Mouse (Mus musculus) liver, embryonic 13.5 days (tissue): ENCODE data around the gene Oxtr. TPM values are rescaled to one million over a fixed set of nuclear protein-coding genes. Genes with fewer than 3 reads are reported as not detected.
A peak's percentile ranks its signal among the peaks of the same experiment; 100 is the strongest.

Experiments
- ATAC-seq: fragments of 200-750 bp; cut with Nextera tagmentation; 2 replicates; pipeline ENCODE4 v1.8.0; 2017; ENCODE audit warnings: low read depth, mild to moderate bottlenecking, moderate number of reproducible peaks, moderate library complexity
- DNase-seq: peaks from one replicate; pipeline ENCODE4 v3.0.0; 2022
- H3K27ac ChIP-seq: fragments of 300-500 bp; sonication (generic); 2 replicates; pipeline ENCODE4 v1.5.1; 2015; ENCODE audit warnings: moderate library complexity, mild to moderate bottlenecking, inconsistent platforms
- H3K27me3 ChIP-seq: fragments of 300-500 bp; sonication (generic); 2 replicates; pipeline ENCODE4 v1.6.1; 2015; ENCODE audit warnings: mild to moderate bottlenecking, inconsistent platforms
- H3K36me3 ChIP-seq: fragments of 300-500 bp; sonication (generic); 2 replicates; pipeline ENCODE4 v1.6.1; 2015; ENCODE audit warnings: mild to moderate bottlenecking, inconsistent platforms
- H3K4me1 ChIP-seq: fragments of 300-500 bp; sonication (generic); replicated peaks from 2 replicates; pipeline ENCODE4 v1.6.1; 2015; ENCODE audit warnings: inconsistent platforms
- H3K4me2 ChIP-seq: fragments of 300-500 bp; sonication (generic); 2 replicates; pipeline ENCODE4 v1.6.1; 2015; ENCODE audit warnings: inconsistent platforms, mild to moderate bottlenecking, moderate library complexity
- H3K4me3 ChIP-seq: fragments of 300-500 bp; sonication (generic); replicated peaks from 2 replicates; pipeline ENCODE4 v1.5.1; 2015; ENCODE audit warnings: mild to moderate bottlenecking, inconsistent platforms
- H3K9ac ChIP-seq: fragments of 300-500 bp; sonication (generic); 2 replicates; pipeline ENCODE4 v1.6.1; 2015; ENCODE audit warnings: mild to moderate bottlenecking, inconsistent platforms
- H3K9me3 ChIP-seq: fragments of 300-500 bp; sonication (generic); replicated peaks from 2 replicates; pipeline ENCODE4 v1.6.1; 2016; ENCODE audit warnings: inconsistent platforms
- WGBS: fragments of 180-500 bp; shearing (Covaris S2); methylation state at CpG from one replicate; pipeline ENCODE4 v1.1.7; 2015; ENCODE audit not compliant: insufficient replicate concordance; 5-methylcytosine and 5-hydroxymethylcytosine counted together
- polyA plus RNA-seq: library from polyadenylated mRNA; unstranded; fragments of >200 nt; fragmentation: Nextera tagmentation; extraction: Ambion mirVana; gene quantifications from 2 replicates; pipeline ENCODE4 v1.2.1, GENCODE M21; 2015

Gene Oxtr
- not detected in 2 replicates for polyA plus RNA-seq

GRCm38 (mm10) chr6:112489910-112490559, at the start of gene Oxtr:
Gene Oxtr, minus strand, starts transcription at chr6:112489943.
- peaks cover 51% of the 10 kb centered on the region for H3K27me3 ChIP-seq
- 7% methylated on average over 24 of the region's 24 CpGs for WGBS
- H3K9me3 ChIP-seq: no peaks in the 10 kb centered on the region
- no peak within 1 kb of the TSS for H3K27ac ChIP-seq
- peak within 1 kb of the TSS; percentile 34 for H3K4me3 ChIP-seq
- no peak for DNase-seq
- no peak for ATAC-seq
- H3K36me3 ChIP-seq: no peaks in the 10 kb centered on the region
- H3K9ac ChIP-seq: no peak within 1 kb of the TSS
- H3K4me1 ChIP-seq: no peaks in the 10 kb centered on the region; the same call in 1 of the 2 replicates
- peak within 1 kb of the TSS; percentile 56 for H3K4me2 ChIP-seq

GRCm38 (mm10) chr6:112525434-112525833, 35.7 kb upstream of the Oxtr start:
- DNase-seq (no peak), ATAC-seq (no peak)
- Histone ChIP-seq H3K9me3 (no peaks in the 10 kb centered on the region), H3K27ac (no peak overlapping the region), H3K4me1 (no peaks in the 10 kb centered on the region), H3K27me3 (no peaks in the 10 kb centered on the region), H3K36me3 (no peaks in the 10 kb centered on the region), H3K9ac (no peak overlapping the region), H3K4me2 (no peak overlapping the region), H3K4me3 (no peak overlapping the region)
- WGBS: 73% methylated on average over 5 of the region's 5 CpGs

- DNase-seq (no peak), ATAC-seq (no peak)
- H3K9ac ChIP-seq: no peak overlapping the region
- no peak overlapping the region for H3K27ac ChIP-seq
- H3K4me2 ChIP-seq: no peak overlapping the region
- no peaks in the 10 kb centered on the region for H3K36me3 ChIP-seq
- 64% methylated on average over 10 of the region's 10 CpGs for WGBS
- no peaks in the 10 kb centered on the region for H3K9me3 ChIP-seq
- no peaks in the 10 kb centered on the region for H3K4me1 ChIP-seq
- no peaks in the 10 kb centered on the region for H3K27me3 ChIP-seq
- H3K4me3 ChIP-seq: no peak overlapping the region
Observed at GRCm38 (mm10) chr6:112524459-112524858, 34.7 kb upstream of the Oxtr start.

- no peaks in the 10 kb centered on the region for H3K27me3 ChIP-seq
- no peaks in the 10 kb centered on the region for H3K36me3 ChIP-seq
- H3K4me3 ChIP-seq: no peak overlapping the region
- WGBS: 23% methylated on average over 3 of the region's 3 CpGs
- H3K9ac ChIP-seq: no peak overlapping the region
- no peak overlapping the region for H3K27ac ChIP-seq
- no peaks in the 10 kb centered on the region for H3K4me1 ChIP-seq
- no peaks in the 10 kb centered on the region for H3K9me3 ChIP-seq
- ATAC-seq (no peak), DNase-seq (no peak)
- H3K4me2 ChIP-seq: no peak overlapping the region
Observed at GRCm38 (mm10) chr6:112517991-112518390, 28.2 kb upstream of the Oxtr start.

- no peak for DNase-seq
- Histone ChIP-seq H3K4me1 (no peaks in the 10 kb centered on the region), H3K27me3 (no peaks in the 10 kb centered on the region), H3K4me3 (no peak overlapping the region), H3K4me2 (no peak overlapping the region), H3K27ac (no peak overlapping the region), H3K9ac (no peak overlapping the region), H3K9me3 (no peaks in the 10 kb centered on the region), H3K36me3 (no peaks in the 10 kb centered on the region)
- no peak for ATAC-seq
- whole genome bisulfite sequencing: 53% methylated on average over 3 of the region's 3 CpGs
Observed at GRCm38 (mm10) chr6:112517572-112517971, 27.8 kb upstream of the Oxtr start.

GRCm38 (mm10) chr6:112516496-112516895, 26.8 kb upstream of the Oxtr start:
- Histone ChIP-seq H3K27me3 (no peaks in the 10 kb centered on the region), H3K4me3 (no peak overlapping the region), H3K27ac (no peak overlapping the region), H3K4me1 (no peaks in the 10 kb centered on the region), H3K4me2 (no peak overlapping the region), H3K9me3 (no peaks in the 10 kb centered on the region), H3K9ac (no peak overlapping the region), H3K36me3 (no peaks in the 10 kb centered on the region)
- ATAC-seq: no peak
- 42% methylated on average over 1 of the region's 1 CpGs for WGBS
- no peak for DNase-seq

- Histone ChIP-seq H3K4me2 (no peak overlapping the region), H3K4me3 (no peak overlapping the region), H3K27ac (no peak overlapping the region), H3K9me3 (no peaks in the 10 kb centered on the region), H3K4me1 (no peaks in the 10 kb centered on the region), H3K9ac (no peak overlapping the region), H3K27me3 (no peaks in the 10 kb centered on the region), H3K36me3 (no peaks in the 10 kb centered on the region)
- ATAC-seq (no peak), DNase-seq (no peak)
- 72% methylated on average over 6 of the region's 6 CpGs for WGBS
Observed at GRCm38 (mm10) chr6:112514591-112514990, 24.8 kb upstream of the Oxtr start.

GRCm38 (mm10) chr6:112510346-112510745, 20.6 kb upstream of the Oxtr start:
- 43% methylated on average over 4 of the region's 4 CpGs for WGBS
- Histone ChIP-seq H3K4me3 (no peak overlapping the region), H3K9me3 (no peaks in the 10 kb centered on the region), H3K9ac (no peak overlapping the region), H3K36me3 (no peaks in the 10 kb centered on the region), H3K4me1 (no peaks in the 10 kb centered on the region), H3K4me2 (no peak overlapping the region), H3K27me3 (no peaks in the 10 kb centered on the region), H3K27ac (no peak overlapping the region)
- no peak for DNase-seq
- ATAC-seq: no peak

GRCm38 (mm10) chr6:112509590-112510131, 19.9 kb upstream of the Oxtr start:
- H3K36me3 ChIP-seq: no peaks in the 10 kb centered on the region
- ATAC-seq: no peak
- WGBS: 56% methylated on average over 2 of the region's 2 CpGs
- H3K9ac ChIP-seq: no peak overlapping the region
- H3K4me2 ChIP-seq: no peak overlapping the region
- H3K4me3 ChIP-seq: no peak overlapping the region
- DNase-seq: no peak
- no peaks in the 10 kb centered on the region for H3K27me3 ChIP-seq
- no peaks in the 10 kb centered on the region for H3K9me3 ChIP-seq
- H3K4me1 ChIP-seq: no peaks in the 10 kb centered on the region
- H3K27ac ChIP-seq: no peak overlapping the region

- no peaks in the 10 kb centered on the region for H3K9me3 ChIP-seq
- no peak overlapping the region for H3K4me2 ChIP-seq
- WGBS: 18% methylated on average over 2 of the region's 2 CpGs
- H3K27me3 ChIP-seq: no peaks in the 10 kb centered on the region
- no peak overlapping the region for H3K4me3 ChIP-seq
- no peaks in the 10 kb centered on the region for H3K4me1 ChIP-seq
- no peak for DNase-seq
- H3K9ac ChIP-seq: no peak overlapping the region
- H3K36me3 ChIP-seq: no peaks in the 10 kb centered on the region
- ATAC-seq: no peak
- H3K27ac ChIP-seq: no peak overlapping the region
Observed at GRCm38 (mm10) chr6:112507617-112508016, 17.9 kb upstream of the Oxtr start.

GRCm38 (mm10) chr6:112501156-112501555, 11.4 kb upstream of the Oxtr start:
- ATAC-seq (no peak), DNase-seq (no peak)
- H3K9ac ChIP-seq: no peak overlapping the region
- no peaks in the 10 kb centered on the region for H3K36me3 ChIP-seq
- H3K4me1 ChIP-seq: no peaks in the 10 kb centered on the region
- no peaks in the 10 kb centered on the region for H3K9me3 ChIP-seq
- H3K4me2 ChIP-seq: no peak overlapping the region
- H3K27me3 ChIP-seq: no peaks in the 10 kb centered on the region
- no peak overlapping the region for H3K27ac ChIP-seq
- WGBS: 37% methylated on average over 2 of the region's 2 CpGs
- no peak overlapping the region for H3K4me3 ChIP-seq

- Histone ChIP-seq H3K4me2 (no peak overlapping the region), H3K27me3 (no peaks in the 10 kb centered on the region), H3K4me1 (no peaks in the 10 kb centered on the region), H3K4me3 (no peak overlapping the region), H3K9ac (no peak overlapping the region), H3K9me3 (no peaks in the 10 kb centered on the region), H3K36me3 (no peaks in the 10 kb centered on the region), H3K27ac (no peak overlapping the region)
- no peak for DNase-seq
- 54% methylated on average over 2 of the region's 2 CpGs for WGBS
- ATAC-seq: no peak
Observed at GRCm38 (mm10) chr6:112499456-112499855, 9.7 kb upstream of the Oxtr start.
